Comparison of ENCODE assay signal across 9 mouse cellular contexts in the genomic region with DNA sequence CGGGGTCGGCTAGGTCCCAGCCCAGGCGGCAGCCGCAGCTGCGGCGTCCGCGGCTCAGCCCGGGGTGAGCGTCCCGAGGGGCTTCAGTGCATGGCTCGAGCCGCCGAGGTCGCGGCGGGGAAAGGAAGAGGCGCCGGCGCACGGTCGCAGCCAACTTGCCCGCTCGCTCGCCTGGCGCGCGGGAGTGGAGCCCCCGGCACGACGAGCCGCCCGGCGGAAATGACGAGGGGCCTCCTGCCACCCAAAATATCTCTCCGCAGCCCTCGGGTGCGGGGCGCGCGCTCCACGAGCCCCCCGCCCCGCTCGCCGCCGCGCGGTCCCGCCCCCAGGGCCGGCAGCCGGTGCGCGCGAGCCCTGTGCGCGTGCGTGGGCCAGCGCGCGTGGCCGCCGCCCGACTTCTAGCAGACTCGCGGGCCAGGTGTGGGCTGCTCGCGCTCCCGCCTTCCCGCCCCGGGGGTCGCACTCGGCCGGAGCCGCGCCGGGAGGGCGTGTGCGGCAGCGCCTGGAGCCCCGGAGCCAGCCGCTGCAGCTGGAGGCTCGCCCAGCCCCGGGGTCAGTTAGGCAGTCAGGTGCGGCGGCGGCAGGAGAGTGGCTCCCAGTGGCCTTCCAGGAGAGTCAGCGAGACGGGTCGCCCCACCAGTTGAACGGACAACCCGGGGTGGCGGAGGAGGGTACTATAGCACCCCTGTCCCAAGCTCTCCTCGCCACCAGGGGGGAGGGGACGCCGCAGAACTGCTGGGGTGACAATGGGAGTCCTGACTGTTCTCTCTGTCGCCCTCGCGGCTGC. TPM values are rescaled to one million over a fixed set of nuclear protein-coding genes. Genes with fewer than 3 reads are reported as not detected.
DNase-seq lines count a peak whose midpoint lies in the region; ATAC-seq and TF ChIP-seq lines count a peak whose summit lies in the region.
"Had no signal": no experiment of that assay in that cellular context is flagged by ENCODE, and none has a peak within 500 bp of the region (broad histone marks: within the 10 kb centered on the region; RNA-seq: fewer than 3 reads in every experiment).

A gene (minus strand): TSS at position 238 of the 787 bp plus-strand sequence.

- peak within 1 kb of the TSS; percentile 54 for H3K4me2 ChIP-seq in forebrain, embryonic 14.5 days (ENCODE audit: low read length)
- H3K4me2 ChIP-seq in intestine, embryonic 15.5 days (replicated peaks), result peak within 1 kb of the TSS; percentile 80
- H3K4me2 ChIP-seq in limb, embryonic 11.5 days (ENCODE audit: low read depth, severe bottlenecking), result peak within 1 kb of the TSS; percentile 55
- peak within 1 kb of the TSS; percentile 58 for H3K4me2 ChIP-seq in midbrain, embryonic 16.5 days (ENCODE audit: low read length)

- TF ChIP-seq EP300 in heart, adult 2 months (IDR thresholded peaks at IDR 0.05; ENCODE audit: insufficient read depth, low read depth, low read length), result no peak

- 27% methylated on average over 86 of the region's 99 CpGs for WGBS in heart, adult 2 months
- 33% methylated on average over 62 of the region's 99 CpGs for WGBS in forebrain, embryonic 14.5 days
- WGBS in intestine, embryonic 15.5 days, result 16% methylated on average over 93 of the region's 99 CpGs
- WGBS in limb, embryonic 11.5 days, result 23% methylated on average over 25 of the region's 99 CpGs
- 18% methylated on average over 78 of the region's 99 CpGs for WGBS in midbrain, embryonic 16.5 days

- H3K9ac ChIP-seq in heart, adult 2 months (ENCODE audit: low read depth, low read length), result peak within 1 kb of the TSS; percentile 34; the same call in 1 of the 2 replicates
- H3K9ac ChIP-seq in forebrain, embryonic 14.5 days (ENCODE audit: low read length), result peak within 1 kb of the TSS; percentile 74
- H3K9ac ChIP-seq in intestine, embryonic 15.5 days, result peak within 1 kb of the TSS; percentile 36; the same call in 1 of the 2 replicates
- peak within 1 kb of the TSS; percentile 77 for H3K9ac ChIP-seq in limb, embryonic 11.5 days (ENCODE audit: low read length)
- H3K9ac ChIP-seq in midbrain, embryonic 16.5 days (ENCODE audit: low read depth, low read length), result peak within 1 kb of the TSS; percentile 78

- H3K79me2 ChIP-seq in heart, adult 2 months (replicated peaks; ENCODE audit: control insufficient read depth, insufficient read depth, low read length), result no peaks in the 10 kb centered on the region

- intact Hi-C loops in heart, adult 2 months (cut with DNase I), result no loop called here
- intact Hi-C loops in heart, postnatal 25 days (cut with DNase I), result loop anchor here (10.0 kb wide), 1 partner anchor 572 kb away; no protein-coding TSS in a partner anchor

- TF ChIP-seq POLR2A in heart, adult 2 months (IDR thresholded peaks at IDR 0.05; ENCODE audit: insufficient read depth, low read depth, low read length), result no peak

- DNase-seq in heart, adult 2 months, result no peak
- DNase-seq in heart, postnatal 25 days (ENCODE audit: low spot score), result no peak
- peak; percentile 55 for DNase-seq in forebrain, embryonic 14.5 days (ENCODE audit: low spot score)
- peak; percentile 64 for DNase-seq in limb, embryonic 11.5 days (ENCODE audit: low spot score)

- peak; percentile 64 for ATAC-seq in cerebellum, adult (ENCODE audit: insufficient number of reproducible peaks, low FRiP score, low TSS enrichment)
- ATAC-seq in forebrain, embryonic 14.5 days, result peak; percentile 82
- peak; percentile 83 for ATAC-seq in intestine, embryonic 15.5 days
- ATAC-seq in limb, embryonic 11.5 days (ENCODE audit: insufficient number of reproducible peaks, low FRiP score, low TSS enrichment, low read depth), result peak; percentile 77
- ATAC-seq in midbrain, embryonic 16.5 days, result peak; percentile 83
- no peak for ATAC-seq in erythroid progenitor cell, adult 5-6 weeks (replicated peaks; ENCODE audit: low FRiP score, poor library complexity, severe bottlenecking)

- H3K4me3 ChIP-seq in heart, adult 2 months, result peak within 1 kb of the TSS; percentile 28
- peak within 1 kb of the TSS; percentile 55 for H3K4me3 ChIP-seq in forebrain, embryonic 14.5 days (ENCODE audit: low read depth, low read length)
- peak within 1 kb of the TSS; percentile 53 for H3K4me3 ChIP-seq in intestine, embryonic 15.5 days (replicated peaks)
- peak within 1 kb of the TSS; percentile 49 for H3K4me3 ChIP-seq in limb, embryonic 11.5 days (ENCODE audit: low read depth, low read length)
- peak within 1 kb of the TSS; percentile 66 for H3K4me3 ChIP-seq in midbrain, embryonic 16.5 days (ENCODE audit: low read depth, low read length)

- no peak within 1 kb of the TSS for H3K27ac ChIP-seq in heart, adult 2 months
- H3K27ac ChIP-seq in forebrain, embryonic 14.5 days (ENCODE audit: low read depth, low read length), result peak within 1 kb of the TSS; percentile 60
- H3K27ac ChIP-seq in intestine, embryonic 15.5 days, result no peak within 1 kb of the TSS
- H3K27ac ChIP-seq in limb, embryonic 11.5 days (replicated peaks; ENCODE audit: low read depth, low read length), result no peak within 1 kb of the TSS; the same call in 1 of the 2 replicates
- peak within 1 kb of the TSS; percentile 79 for H3K27ac ChIP-seq in midbrain, embryonic 16.5 days (ENCODE audit: low read length)

- no peaks in the 10 kb centered on the region for H3K4me1 ChIP-seq in heart, adult 2 months (ENCODE audit: control insufficient read depth, insufficient read depth, low read length)
- no peaks in the 10 kb centered on the region for H3K4me1 ChIP-seq in forebrain, embryonic 14.5 days (ENCODE audit: control insufficient read depth, insufficient read depth, low read length)
- H3K4me1 ChIP-seq in intestine, embryonic 15.5 days (replicated peaks), result no peaks in the 10 kb centered on the region
- no peaks in the 10 kb centered on the region for H3K4me1 ChIP-seq in limb, embryonic 11.5 days (ENCODE audit: control insufficient read depth, insufficient read depth, low read length)
- H3K4me1 ChIP-seq in midbrain, embryonic 16.5 days (ENCODE audit: control insufficient read depth, insufficient read depth, low read length), result no peaks in the 10 kb centered on the region

- H3K36me3 ChIP-seq in heart, adult 2 months (ENCODE audit: control insufficient read depth, insufficient read depth, low read length), result no peaks in the 10 kb centered on the region
- no peaks in the 10 kb centered on the region for H3K36me3 ChIP-seq in forebrain, embryonic 14.5 days (ENCODE audit: control insufficient read depth, insufficient read depth, low read length)
- H3K36me3 ChIP-seq in intestine, embryonic 15.5 days, result no peaks in the 10 kb centered on the region
- H3K36me3 ChIP-seq in limb, embryonic 11.5 days (ENCODE audit: control insufficient read depth, insufficient read depth, low read length), result no peaks in the 10 kb centered on the region
- no peaks in the 10 kb centered on the region for H3K36me3 ChIP-seq in midbrain, embryonic 16.5 days (ENCODE audit: control insufficient read depth, insufficient read depth, low read length)

- H3K9me3 ChIP-seq in forebrain, embryonic 14.5 days (replicated peaks; ENCODE audit: control insufficient read depth, low read length), result no peaks in the 10 kb centered on the region
- no peaks in the 10 kb centered on the region for H3K9me3 ChIP-seq in intestine, embryonic 15.5 days
- H3K9me3 ChIP-seq in limb, embryonic 11.5 days (ENCODE audit: control insufficient read depth, low read length), result no peaks in the 10 kb centered on the region
- H3K9me3 ChIP-seq in midbrain, embryonic 16.5 days (replicated peaks; ENCODE audit: control insufficient read depth, low read length, poor library complexity, severe bottlenecking), result no peaks in the 10 kb centered on the region

- peaks cover 4% of the 10 kb centered on the region; the same call in 1 of the 2 replicates for H3K27me3 ChIP-seq in heart, adult 2 months (ENCODE audit: control insufficient read depth, insufficient read depth, low read length)
- no peaks in the 10 kb centered on the region for H3K27me3 ChIP-seq in forebrain, embryonic 14.5 days (replicated peaks; ENCODE audit: control insufficient read depth, insufficient read depth, low read length)
- H3K27me3 ChIP-seq in intestine, embryonic 15.5 days (replicated peaks), result 0 out of 2 replicates have a peak, but pooled peaks cover 6% of the 10 kb centered on the region
- H3K27me3 ChIP-seq in limb, embryonic 11.5 days (ENCODE audit: control insufficient read depth, insufficient read depth, low read length), result 0 out of 2 replicates have a peak, but pooled peaks cover 2% of the 10 kb centered on the region
- H3K27me3 ChIP-seq in midbrain, embryonic 16.5 days (ENCODE audit: control insufficient read depth, insufficient read depth, low read depth, low read length), result no peaks in the 10 kb centered on the region
- H3K27me3 ChIP-seq: CH12.LX had no signal

- no peak for TF ChIP-seq CTCF in heart, adult 2 months (IDR thresholded peaks at IDR 0.05)

RNA-seq across cellular contexts. Expression of the gene that starts here (rescaled TPM):
- under 1 TPM in 1 of 2 experiments, not detected in 1; 0.09 TPM for total RNA-seq in heart, adult 2 months (2021)
- polyA plus RNA-seq in heart, adult 2 months (2012; rRNA removed), result 0.04 TPM in 1 of 2 replicates, not detected in the other
- under 1 TPM; 0.05 to 0.08 TPM for total RNA-seq in heart, postnatal 25 days (2021)
- polyA plus RNA-seq in forebrain, embryonic 14.5 days (2014; fragmentation: Nextera tagmentation; extraction: Ambion mirVana), result 5.6 and 9.2 TPM in 2 replicates
- 0.72 TPM in 2 replicates for polyA plus RNA-seq in intestine, embryonic 15.5 days (2015; fragmentation: Nextera tagmentation; extraction: Ambion mirVana)
- polyA plus RNA-seq in limb, embryonic 11.5 days (2014; fragmentation: Nextera tagmentation; extraction: Ambion mirVana), result 4.1 and 5.7 TPM in 2 replicates
- polyA plus RNA-seq in midbrain, embryonic 16.5 days (2015; fragmentation: Nextera tagmentation; extraction: Ambion mirVana), result 8.2 and 9.1 TPM in 2 replicates
- not detected in 2 replicates for total RNA-seq in erythroid progenitor cell, adult 5-6 weeks (2015; ENCODE audit: low replicate concordance)
- not detected in 2 replicates for total RNA-seq in erythroid progenitor cell, adult 5-6 weeks (2017; ENCODE audit: low replicate concordance)
- total RNA-seq: CH12.LX had no signal

Comparison
In these comparisons a context has a peak if more than half of its experiments do, and no peak if none do; other contexts are left out.
1. Peak in ATAC-seq, H3K4me3 ChIP-seq, H3K9ac ChIP-seq and H3K4me2 ChIP-seq in intestine, embryonic 15.5 days; RNA of the gene not detected or under 1 TPM.
2. DNase-seq: peak in forebrain, embryonic 14.5 days (single experiment) and limb, embryonic 11.5 days (single experiment); none in heart, adult 2 months (0 of 2) and heart, postnatal 25 days (single experiment).
3. H3K27ac ChIP-seq: peak in forebrain, embryonic 14.5 days (single experiment) and midbrain, embryonic 16.5 days (single experiment); none in heart, adult 2 months (single experiment), intestine, embryonic 15.5 days (single experiment) and limb, embryonic 11.5 days (single experiment).
4. Peak in every context shown above with its lines, with median percentiles within 50 percentile points of each other: H3K4me3 ChIP-seq, H3K9ac ChIP-seq and H3K4me2 ChIP-seq.